Mouse (Mus musculus): ENCODE data around the gene Mfn1.

The Mfn1 gene

DNA sequence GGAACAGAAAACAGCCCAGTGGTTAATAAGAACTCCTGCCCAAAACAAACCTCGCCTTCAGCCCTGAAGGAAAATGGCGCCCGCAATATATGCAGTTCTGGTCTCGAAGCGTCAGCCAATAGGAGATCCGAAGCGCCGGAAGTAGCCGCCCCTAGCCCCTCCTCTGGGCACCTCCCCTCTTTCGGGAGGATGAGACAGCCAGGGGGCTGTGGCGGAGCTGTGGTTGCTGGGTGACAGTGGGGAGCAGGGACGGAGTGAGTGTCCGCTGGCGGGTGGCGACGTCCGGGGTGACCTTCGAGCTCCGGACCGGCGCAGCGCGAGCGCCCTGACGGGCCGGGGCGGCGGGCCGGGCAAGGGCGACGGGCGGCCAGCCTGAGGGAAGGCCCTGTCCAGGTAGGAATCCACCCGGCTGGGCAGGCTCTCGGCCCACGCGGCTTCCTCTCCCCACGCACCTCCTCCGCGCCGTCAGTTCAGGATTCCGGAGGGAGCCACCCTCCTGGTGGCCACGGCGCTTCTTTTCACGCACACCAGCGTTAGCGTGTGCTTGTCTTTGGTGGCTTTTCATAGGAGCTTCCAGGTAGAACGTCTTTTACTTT is at the start of gene Mfn1:
Gene Mfn1 (plus strand): TSS at position 163 of the 596 bp plus-strand sequence.
- peak; percentile 94 to 95 for DNase-seq (ENCODE audit: low spot score in 2 of 2)

DNA sequence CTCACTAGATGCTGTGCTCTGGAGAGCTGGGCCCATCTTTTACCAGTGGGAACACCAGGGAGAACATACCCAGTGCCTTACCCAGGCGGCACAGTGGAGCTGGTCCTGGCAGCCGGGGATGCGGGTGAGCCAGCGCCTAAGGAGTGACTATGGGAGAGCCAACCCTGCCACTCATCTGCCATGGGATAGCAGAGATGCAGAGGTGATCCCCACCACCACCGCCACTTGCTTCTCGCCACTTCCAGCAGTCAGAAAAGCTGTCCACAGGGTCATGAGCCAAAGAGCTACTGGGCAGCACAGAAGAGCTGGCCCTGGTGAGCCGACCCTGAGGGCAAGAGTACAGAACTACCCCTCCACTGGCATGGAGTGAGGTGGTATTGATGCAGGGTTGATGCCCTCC is 49.3 kb upstream of the Mfn1 start:
- no peak for DNase-seq (ENCODE audit: low spot score in 2 of 2)

DNA sequence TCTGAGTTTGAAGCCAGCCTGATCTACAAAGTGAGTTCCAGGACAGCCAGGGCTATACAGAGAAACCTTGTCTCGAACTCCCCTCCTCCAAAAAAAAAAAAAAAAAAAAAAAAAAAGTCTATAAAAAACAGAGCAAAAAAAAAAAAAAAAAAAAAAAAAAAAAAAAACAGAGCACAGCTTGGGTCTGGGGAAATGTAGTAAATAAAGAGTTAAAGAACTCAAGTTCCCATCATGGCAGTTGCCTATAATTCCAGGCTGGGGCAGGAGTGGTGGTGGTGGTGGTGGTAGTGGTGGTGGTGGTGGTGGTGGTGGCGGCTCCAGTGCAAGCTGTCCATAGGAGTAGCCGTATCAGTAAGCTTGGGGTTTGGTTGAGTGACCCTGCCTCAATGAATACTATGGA is 46.2 kb upstream of the Mfn1 start:
- DNase-seq (ENCODE audit: low spot score in 2 of 2) = no peak

- DNase-seq (ENCODE audit: low spot score in 2 of 2) = no peak
Measured at GRCm38 (mm10) chr3:32486543-32486942, 42.7 kb upstream of the Mfn1 start.

DNA sequence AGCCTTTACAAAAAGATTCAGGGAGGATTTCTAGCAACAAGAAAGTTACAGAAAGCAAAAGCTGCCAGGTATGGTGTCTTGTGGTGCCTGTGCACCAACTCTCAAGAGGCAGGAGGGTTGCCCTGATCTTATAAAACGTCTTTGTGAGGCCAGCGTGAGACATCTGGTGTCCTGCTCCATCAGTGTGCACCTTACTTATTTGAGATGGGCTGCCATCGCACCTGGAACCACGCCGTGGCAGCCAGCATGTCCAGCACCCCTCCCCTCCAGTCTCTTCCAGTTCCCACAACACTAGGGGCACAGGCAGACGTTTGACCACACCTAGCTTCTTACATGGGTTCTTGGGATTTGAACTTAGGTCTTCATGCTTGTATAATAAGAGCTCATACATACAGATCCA is 41.1 kb upstream of the Mfn1 start:
- DNase-seq (ENCODE audit: low spot score in 2 of 2) = no peak

GRCm38 (mm10) chr3:32490076-32490927 is 39.0 kb upstream of the Mfn1 start:
- DNase-seq (ENCODE audit: low spot score in 2 of 2) = peak; percentile 83 to 84

- DNase-seq (ENCODE audit: low spot score in 2 of 2) = peak; percentile 73 to 80
Measured at GRCm38 (mm10) chr3:32490928-32491315, 38.3 kb upstream of the Mfn1 start.

DNA sequence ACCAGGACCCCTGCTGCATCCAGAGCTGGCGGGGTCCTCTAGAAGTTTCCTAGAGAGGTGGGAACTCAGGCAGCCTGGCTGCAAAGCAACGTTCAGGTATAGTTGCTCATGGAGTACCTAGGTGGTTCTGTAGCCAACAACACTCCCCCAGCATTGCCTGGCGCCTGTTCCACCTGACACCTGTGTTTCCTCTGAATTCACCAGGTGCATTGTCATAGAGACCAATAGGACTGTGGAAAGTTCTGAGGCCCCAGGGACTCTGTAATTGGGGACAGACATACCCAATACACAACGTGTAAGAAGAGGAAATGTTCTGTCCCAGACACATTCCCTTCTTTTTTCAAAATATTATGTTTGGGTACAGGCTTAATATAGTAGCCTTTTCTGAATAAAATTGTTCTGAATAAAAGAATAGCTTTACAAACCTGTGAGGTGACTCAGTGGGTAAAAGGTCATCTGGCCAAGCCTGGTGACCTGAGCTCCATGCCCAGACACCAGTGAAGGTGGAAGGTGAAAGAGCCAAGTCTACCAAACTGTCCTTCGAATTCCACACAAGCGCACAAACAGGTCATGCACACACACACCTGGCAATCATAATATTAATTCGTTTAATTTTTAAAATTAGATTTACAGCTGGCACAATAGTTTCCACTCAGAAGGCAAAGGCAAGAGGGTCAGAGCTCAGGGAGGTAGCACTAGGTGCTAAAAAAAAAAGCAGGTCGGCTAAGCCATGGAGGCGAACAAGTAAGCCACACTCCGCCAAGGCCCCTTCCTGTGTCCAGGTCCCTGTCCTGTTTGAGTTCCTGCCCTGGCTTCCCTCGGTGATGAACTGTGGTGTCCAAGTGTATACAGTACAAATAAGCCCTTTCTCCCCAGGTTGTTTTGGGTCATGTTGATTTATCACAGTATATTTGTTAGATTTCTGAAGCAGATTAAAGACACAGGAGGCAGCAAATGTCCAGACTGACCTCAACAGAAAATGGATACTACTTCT is 36.9 kb upstream of the Mfn1 start, which contains the start of gene Kcnmb3:
Gene Kcnmb3 (minus strand): TSS at position 135 of the 994 bp plus-strand sequence.
- DNase-seq (ENCODE audit: low spot score in 2 of 2) = peak; percentile 33 to 35

DNA sequence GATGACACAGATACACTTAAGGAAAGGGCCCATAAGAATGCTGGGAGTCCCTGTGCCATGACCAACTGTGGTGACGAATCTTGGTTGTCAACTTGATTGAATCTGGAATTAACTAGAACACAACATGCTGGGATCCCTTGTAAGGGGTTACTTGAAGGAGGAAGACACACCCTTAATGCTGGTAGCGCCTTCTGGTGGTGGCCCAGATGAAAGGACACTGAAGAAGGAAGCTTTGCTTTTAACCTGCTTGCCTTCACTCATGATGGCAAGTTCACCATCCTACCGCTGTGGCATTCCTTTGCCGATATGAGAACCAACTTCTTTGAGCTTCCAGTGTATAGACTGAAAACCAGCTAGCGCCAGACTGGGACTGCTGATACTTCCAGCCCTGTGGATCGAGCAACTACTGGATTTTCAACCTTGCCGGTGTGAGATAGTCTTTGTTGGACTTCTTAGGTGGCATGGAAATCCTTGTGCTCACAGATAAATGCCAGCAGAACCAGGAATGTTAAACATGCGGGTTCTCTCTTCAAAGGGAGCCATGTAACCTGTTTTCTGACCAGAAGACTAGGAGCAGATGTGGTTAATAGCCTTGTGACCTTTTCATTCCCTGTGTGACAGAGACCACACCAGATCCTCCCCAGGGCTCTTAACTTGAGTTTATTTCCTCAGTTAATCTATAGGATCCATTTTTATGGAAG is 34.7 kb upstream of the Mfn1 start:
- DNase-seq (ENCODE audit: low spot score in 2 of 2) = peak; percentile 62 to 63

DNA sequence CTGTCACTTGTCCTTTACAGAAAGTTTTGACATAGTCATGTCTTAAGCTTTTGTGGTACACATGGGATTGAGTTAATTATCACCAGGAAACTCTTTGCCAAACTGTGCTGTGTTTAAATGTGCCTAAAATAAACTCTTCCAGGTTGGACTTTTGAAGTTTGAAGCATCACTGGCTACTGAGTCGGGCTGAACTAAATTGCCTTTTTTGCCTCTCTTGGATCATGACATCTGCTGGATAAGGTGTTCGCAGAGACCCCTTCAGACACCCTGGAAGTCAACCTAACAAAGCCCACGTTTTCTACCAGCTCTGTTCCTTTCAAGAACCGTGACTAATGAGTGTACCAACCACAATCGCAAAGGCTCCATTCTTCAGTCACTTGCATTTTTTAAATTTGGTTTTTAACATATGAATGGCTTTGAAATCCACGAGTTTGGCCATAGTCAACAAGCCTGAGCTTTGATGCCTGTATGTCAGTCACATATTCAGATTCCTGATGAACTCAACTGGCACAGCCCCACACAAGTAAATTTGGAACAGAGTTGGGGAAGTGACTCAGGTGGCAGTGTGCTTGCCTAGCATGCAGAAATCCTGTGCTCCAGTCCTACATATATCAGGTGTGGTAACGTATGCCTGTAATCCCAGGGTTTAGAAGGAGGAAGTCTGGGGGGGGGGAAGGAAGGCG is 34.0 kb upstream of the Mfn1 start:
- DNase-seq (ENCODE audit: low spot score in 2 of 2) = no peak

DNA sequence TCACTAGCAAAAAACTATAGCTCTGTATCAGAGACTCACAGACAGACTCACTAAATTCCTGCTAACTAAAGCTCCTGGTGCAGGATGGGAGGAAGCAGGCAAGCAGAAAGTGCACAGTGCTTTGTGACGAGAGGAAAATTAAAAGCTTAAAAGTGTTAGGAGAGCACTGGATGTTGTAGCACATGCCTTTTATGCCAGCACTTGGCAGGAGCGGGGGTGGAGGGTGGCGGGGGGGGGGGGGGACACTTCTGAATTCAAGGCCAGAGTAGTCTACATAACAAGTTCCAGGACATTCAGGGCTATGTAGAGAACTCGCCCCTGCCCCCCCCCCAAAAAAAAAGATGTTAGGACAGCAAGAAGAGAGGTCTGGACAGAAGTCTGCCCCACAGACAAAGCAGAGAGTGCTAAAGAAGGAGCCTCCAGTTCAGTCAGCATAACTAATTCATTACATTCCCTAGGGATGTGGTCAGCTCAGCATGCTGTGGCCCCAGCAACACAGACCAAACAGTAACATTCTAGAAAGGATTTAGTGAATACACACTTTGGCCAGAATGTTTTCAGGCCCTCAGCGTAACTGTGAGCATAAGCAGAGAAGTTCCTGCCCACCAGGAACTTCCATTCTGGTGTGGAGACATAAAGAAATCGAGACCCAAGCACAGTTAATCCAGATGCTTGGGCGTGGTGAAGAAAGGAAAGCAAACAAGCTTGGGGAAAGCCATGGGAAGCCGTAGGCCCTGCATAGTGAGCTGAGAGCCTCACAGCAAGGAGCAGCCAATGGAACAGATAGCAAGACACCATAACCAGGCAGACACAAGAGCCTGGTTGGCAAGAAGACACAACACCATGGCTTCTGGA is 33.2 kb upstream of the Mfn1 start:
- no peak for DNase-seq (ENCODE audit: low spot score in 2 of 2)

- no peak for DNase-seq (ENCODE audit: low spot score in 2 of 2)
Measured at GRCm38 (mm10) chr3:32496711-32497070, 32.6 kb upstream of the Mfn1 start.

- no peak for DNase-seq (ENCODE audit: low spot score in 2 of 2)
Measured at GRCm38 (mm10) chr3:32500346-32500745, 28.9 kb upstream of the Mfn1 start.

GRCm38 (mm10) chr3:32505841-32506240 is 23.4 kb upstream of the Mfn1 start:
- DNase-seq (ENCODE audit: low spot score in 2 of 2) = no peak

- no peak for DNase-seq (ENCODE audit: low spot score in 2 of 2)
Measured at GRCm38 (mm10) chr3:32506366-32507225, 22.7 kb upstream of the Mfn1 start.

- DNase-seq (ENCODE audit: low spot score in 2 of 2) = peak; percentile 69 to 80
Measured at GRCm38 (mm10) chr3:32508666-32509324, 20.5 kb upstream of the Mfn1 start.

DNA sequence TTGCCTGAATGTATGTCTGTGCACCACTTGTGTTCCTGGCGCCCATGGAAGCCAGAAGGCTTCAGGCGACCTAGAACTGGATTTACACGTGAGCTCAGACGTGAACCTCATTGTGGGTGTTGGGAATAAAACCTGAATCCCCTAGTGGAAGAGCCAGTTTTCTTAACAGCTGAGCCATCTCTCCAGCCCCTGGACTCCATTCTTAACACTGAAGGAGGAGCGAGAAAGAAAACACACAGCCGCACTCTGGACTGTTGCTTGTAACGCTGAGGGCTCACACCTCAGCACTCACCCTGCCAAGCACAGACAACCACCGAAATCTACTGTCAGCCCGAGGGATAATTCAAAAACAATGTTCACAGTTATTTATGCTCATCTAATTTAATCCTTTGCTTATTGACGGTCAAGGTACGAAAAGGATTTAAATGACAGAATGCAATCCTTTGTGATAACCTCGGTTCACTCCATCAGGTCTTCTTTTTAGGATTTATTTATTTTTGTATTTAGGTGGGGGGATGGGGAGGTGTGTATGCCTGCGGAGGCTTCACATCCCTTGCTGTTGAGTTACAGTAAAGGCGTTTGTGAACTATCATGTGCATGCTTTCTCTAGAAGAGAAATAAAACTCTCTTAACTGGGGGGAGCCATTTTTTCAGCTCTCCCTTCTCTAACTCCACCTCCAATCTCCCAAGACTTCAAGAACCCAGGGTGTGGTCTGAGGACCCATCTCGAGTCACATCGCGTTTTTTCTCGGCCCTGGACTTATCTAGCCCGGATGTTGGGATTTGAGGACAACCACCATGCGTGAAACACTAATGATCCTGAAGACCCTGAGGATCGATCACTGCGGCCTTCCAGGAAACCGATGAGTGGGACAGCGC is 19.5 kb upstream of the Mfn1 start, which contains the start of gene Zfp639:
Gene Zfp639 (plus strand): TSS at position 764 of the 879 bp plus-strand sequence.
- DNase-seq (ENCODE audit: low spot score in 2 of 2) = no peak
